Mouse (Mus musculus): ENCODE measurements at regions not wholly inside any gene's neighbourhood (a gene's known extent, or its start where the extent isn't known, plus 50 kb on each side); places are given as distances from the start of the nearest gene placed in this dataset.

DNA sequence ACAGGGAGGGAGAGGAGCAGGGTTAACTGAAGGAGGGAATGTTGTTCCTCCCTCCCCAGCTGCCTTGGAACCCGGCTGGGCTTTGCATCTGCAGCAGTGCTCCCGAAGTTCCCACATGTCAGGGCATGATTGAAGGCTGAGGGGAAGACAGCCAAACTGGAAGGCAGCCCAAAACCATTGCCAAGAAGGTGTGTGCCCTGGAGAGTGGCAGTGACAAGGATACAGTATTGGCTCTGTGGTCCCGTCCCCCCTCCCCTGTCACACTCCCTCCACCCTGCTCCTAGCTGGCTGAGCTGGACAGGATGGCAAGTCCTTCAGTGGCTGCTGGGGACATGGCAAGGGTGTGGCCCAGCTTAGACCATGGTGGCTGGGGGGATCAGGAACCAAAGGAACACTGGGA, 79.1 kb downstream of the Cyp26b1 start:
- DNase-seq (ENCODE audit: low spot score) = no peak

DNA sequence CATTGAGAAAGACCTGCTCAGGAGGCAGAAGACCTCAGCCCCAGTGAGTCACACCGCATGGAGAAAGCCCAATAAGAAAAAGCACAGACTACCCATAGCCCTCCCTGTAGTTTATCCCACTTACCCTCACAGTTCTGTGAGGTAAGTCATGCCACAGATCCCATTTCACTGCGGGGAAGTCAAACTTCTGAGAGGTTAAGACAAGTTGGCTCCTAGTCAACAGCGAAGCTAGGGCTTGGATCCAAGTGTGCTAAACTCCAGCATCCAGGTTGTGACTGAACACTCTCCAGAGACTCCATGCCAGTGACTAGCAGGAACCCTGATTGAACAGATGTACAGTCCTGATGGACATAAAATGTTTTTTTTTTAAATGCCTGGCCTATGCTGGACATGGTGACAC, 85.1 kb downstream of the Cyp26b1 start:
- DNase-seq (ENCODE audit: low spot score) = no peak

DNA sequence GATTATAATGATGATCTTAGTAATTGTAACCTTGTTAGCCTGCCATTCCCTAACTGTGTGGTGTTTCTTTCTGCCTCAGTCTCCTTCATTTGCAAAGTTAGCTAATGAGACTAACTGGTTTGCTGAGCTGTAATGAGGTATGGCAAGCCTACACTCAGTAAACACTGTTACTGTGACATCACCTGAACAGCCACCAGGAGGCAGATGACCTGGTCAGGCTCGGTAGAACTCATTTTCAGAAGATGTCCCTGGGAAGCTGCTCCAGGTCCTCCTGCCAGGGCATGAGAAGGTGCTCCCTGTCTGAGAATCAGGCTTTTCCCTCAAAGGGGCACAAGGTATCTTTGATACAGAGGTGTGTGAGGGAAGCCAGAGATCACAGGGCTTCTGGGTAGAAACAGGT, 87.0 kb downstream of the Cyp26b1 start:
- DNase-seq (ENCODE audit: low spot score) = no peak

DNA sequence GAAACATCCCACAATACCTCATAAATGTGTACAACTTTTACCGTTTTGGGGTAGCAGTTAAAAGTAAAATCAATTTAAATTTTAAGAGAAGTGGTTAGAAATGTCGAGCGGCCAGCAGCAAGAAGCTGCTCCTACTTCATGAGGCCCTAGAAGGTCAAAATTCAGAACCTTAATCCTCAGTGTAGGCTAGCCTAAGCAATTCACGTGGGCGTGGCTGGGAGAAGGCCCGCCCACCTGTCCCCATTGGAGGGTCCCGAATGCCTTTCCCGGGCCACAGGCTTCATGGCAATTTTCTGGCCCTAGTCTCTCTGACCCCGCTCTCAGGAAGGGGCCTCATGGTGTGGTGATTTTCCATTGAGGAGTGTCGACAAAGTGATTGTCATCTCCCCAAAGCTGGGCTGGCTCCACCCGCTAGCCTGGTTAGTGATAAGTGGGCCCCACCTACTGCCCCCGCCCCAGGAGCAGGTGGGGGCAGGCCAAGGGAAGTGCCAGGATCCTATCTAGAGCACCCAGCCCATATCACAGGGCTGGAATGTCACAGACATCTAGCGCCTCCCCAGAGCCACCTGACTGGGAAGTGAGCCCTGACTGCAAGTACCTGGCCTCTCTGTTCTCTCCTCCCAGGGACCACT, 93.3 kb downstream of the Cyp26b1 start:
- DNase-seq (ENCODE audit: low spot score) = no peak

DNA sequence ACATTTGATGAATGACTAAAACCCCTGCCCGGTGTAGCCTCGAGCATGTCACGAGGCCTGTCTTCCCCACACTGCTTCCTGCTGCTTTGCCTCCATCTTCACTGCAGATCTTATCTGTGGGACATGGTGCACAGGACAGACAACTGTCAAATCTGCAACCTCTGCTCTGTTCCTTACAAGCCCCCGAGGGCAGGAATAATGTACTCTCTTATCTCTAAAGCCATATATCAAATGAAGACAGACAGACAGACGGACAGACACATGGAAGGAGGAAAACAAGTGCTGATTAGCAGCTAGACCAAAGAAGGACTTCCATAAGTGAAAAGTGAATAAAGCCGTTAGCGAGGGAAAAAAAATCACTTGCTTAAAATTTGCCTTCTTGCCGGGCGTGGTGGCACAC, 95.6 kb downstream of the Cyp26b1 start:
- DNase-seq (ENCODE audit: low spot score) = no peak

DNA sequence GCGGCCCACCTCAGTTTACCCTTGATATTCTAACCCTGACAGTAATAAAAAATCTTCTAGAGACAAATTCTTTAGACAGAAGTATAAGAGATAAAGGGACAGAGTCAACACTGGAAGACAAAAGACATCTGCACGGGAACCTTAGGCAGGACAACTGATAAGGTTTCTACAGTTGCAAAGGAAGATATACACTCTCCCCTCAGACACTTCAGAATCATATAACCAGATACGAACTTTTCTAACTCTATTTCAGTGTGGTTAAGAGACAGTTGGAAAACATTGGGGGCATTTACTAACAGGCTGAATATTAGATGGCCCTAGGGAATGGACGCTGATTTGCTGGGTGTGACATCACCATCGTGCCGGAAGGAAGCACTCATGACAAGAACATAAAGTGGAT, 100.0 kb downstream of the Cyp26b1 start:
- no peak for DNase-seq (ENCODE audit: low spot score)

DNA sequence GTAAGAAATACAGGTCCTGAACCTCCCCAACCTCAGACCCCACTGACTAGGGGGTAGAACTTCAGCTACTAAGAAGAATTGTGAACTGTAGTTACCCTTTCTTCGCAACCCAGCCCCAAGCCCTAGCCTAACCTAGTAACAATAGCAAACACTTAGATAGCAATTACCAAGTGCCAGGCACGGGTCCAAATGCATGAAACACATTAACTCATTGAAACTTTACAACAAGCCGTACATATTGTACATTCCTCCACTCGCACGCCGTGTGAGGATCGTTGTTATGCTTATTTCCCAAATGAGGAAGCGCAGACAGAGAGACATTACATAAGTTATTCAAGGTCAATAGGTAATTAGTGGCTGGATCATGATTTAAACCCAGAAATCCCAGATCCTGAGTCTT, 100.5 kb downstream of the Cyp26b1 start:
- no peak for DNase-seq (ENCODE audit: low spot score)

DNA sequence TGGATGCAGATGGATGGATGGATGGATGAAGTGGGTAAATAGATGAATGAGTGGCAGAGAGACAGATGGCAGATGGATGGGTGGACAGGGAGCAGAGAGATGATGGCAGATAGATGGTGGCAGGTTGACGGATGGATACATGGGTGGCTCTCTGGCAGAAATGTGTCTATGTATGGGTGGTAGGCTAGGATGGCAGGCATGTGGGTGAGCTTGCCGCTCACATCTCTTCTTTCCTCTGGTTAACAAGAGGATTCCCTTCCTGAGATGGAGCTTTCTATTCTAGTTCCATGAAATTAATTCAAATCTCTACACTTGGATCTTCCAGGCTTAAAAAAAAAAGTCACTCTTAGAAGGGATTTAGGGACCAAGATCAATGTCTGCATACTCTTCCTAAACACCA, 101.1 kb downstream of the Cyp26b1 start:
- no peak for DNase-seq (ENCODE audit: low spot score)

DNA sequence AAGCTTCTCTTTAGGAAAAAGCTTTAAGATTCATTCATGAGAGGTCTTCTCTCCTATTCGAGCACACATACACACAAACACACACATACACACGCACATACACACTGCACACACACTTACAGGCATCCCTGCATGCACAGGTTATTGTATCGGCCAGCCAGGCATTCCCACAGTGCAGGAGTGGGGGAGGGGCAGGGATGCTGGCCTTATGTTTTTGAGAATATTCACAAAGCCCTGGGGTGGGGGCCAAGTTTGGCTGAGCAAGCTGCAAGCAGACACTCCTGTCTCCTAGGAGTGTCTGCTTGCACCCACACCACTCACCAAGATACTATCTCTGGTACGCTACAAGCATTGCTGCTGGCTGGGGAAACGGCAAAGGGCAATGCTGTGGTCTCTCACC, 102.6 kb downstream of the Cyp26b1 start:
- DNase-seq (ENCODE audit: low spot score) = no peak

DNA sequence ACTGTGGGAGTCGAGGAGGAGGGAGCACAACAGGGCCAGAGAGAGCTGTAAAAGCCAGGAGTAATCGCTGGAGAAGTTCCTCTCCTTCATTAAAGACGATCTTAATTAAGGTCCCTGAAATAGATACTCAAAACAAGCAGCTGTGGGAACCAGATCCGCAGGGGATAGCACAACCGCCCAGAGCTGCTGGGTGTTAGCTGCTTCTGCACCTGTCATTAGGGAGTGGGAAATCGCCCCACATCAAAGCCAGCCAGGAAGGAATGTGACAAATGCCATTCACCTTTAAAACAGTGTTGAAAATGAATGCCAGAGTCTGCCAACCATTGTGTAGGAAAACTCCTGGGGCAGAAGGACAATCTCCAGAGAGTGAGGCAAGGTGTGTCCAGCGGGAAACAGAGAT, 112.5 kb downstream of the Cyp26b1 start:
- no peak for DNase-seq (ENCODE audit: low spot score)

DNA sequence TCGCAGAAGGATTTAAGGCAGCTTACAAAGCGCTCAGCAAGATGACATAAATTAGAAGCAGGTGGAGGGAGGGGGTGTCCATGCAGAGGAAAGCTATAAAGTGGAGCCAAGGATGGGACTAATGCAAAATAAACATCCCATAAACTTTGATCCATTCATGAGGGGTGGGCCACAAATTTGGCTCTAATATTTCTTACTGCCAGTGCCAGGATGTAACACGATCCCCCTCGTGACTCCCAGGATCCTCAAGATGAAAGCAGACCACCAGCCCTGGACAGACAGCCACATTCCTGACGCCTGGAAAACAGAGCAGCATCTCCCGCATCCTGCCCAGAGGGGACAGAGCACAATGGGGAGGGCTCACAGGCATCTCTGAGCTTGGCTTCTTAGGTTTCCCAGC, 116.6 kb downstream of the Cyp26b1 start:
- no peak for DNase-seq (ENCODE audit: low spot score)

DNA sequence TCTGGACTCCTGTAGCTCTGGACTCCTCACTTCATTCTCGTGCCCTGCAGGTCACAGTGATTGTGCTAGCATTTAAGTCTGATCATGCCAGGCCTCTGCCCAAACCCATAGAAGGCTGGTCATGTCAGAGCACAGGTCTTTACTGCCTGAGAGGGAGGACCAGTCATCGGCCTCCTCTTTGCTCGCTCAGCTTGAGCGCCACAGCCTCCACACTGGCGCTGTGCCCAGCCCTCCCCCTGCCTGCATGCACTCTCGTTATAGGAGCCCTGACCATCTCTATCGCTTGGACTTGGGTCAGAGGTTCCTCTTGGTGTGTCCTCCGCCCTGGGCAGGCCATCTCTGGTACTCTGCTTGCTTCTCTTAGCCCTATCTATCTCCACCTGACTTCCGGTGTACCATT, 117.2 kb downstream of the Cyp26b1 start:
- peak; percentile 21 for DNase-seq (ENCODE audit: low spot score)

DNA sequence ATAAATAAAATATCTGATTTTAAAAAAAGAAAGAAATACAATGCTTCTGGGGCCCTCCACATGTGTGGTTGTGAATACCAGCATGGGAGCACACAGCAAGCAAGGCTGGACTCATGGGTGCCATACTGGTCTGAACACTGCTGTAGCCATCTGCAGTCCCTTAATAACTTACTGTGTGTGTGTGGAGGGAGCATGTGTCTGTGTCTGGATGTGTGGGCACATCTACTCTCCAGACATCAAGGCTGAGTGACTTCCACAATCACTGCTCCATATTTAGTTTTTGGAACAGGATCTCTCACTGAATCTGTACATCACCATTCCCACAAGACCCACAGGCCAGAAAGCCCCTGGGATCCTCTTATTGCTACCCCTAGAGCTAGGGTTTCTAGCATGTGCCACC, 118.9 kb downstream of the Cyp26b1 start:
- no peak for DNase-seq (ENCODE audit: low spot score)

DNA sequence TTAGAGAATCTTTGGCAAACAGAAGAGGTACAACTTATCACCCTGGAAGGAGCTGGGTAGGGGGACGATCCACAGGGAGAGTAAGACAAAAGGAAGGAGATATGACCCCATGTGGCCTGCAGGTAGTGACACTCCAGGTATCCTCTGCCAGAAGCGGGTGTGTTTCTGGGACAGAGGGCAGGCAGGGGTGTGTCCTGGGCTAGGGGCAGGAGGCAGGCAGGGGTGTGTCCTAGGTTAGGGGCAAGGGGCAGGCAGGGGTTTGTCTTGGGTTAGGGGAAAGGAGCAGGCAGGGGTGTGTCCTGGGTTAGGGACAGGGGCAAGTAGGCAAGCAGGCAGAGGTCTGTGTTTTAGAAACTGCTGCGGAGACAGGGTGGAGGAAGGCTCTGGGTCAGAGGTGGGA, 120.5 kb downstream of the Cyp26b1 start:
- no peak for DNase-seq (ENCODE audit: low spot score)

DNA sequence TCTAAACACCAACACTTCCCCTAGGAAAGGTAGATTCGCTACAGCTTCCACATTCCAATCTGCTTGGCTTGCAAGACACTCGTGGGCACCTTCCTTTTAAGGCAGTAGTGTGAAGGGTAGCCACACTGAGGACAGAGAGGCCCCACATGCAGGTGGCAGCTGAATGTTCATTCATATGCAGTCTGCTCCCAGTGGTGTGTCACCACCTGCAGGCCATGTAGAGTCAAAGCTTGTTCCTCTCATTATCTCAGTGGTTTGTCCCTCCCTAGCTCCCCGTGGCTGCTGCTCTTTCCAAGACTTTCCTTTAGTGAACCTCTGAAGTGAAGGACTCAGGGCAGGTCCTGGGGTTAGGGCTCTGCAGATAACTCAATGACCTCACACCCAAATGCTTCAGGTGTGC, 121.4 kb downstream of the Cyp26b1 start:
- DNase-seq (ENCODE audit: low spot score) = no peak

DNA sequence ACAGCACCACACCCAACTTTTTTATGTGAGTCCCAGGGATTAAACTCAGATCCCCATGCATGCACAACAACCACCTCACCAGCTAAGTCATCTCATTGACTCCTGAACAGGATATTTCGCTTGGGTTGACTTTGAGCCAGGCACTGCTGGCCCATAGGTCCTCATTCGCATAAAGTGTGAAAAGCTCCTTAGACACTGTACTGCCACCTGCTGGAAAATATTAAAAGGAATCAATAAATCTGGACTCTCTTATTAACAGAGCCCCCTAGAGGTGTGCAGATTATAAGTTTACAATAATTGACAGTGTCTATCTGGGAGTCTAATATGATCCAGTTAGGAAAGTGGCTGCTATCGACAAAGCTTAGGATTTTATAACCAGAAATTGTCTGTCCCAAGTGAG, 126.4 kb downstream of the Cyp26b1 start:
- no peak for DNase-seq (ENCODE audit: low spot score)

DNA sequence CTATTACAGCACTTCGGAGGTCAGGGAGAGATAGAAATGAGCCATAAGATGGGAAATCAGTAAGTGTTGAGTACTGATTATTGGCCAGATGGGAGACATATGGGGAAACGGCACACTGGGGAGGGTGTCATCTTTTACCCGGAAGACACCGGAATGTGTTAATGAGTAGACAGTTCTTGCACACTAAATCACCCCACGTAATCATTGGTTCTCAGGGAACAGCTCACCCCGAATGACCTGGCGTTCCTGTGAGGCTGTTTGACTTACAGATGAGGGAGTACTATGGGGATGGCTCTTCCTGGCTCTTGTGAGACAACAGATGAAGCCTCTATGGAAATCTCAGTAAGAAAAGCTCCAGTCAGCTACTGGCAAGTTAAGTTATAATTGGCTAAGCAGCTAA, 127.5 kb downstream of the Cyp26b1 start:
- DNase-seq (ENCODE audit: low spot score) = no peak

DNA sequence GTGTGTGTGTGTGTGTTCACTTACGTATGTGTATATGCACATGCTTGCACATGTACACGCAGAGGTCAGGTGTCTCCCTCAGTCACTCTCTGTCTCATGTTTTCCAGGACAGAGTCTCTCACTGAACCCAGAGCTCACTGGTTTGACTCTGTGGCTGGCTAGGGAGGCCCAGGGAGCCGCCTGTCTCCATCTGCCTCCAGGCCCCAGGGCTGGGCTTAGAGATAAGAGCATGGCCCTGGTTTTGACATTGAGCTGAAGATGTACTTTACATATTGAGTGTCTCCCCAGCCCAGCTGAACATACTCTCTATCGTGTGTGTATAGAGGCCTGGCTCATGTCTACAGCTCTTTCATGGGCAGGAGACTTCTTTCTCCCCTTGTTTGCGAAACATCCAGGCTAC, 128.1 kb downstream of the Cyp26b1 start:
- no peak for DNase-seq (ENCODE audit: low spot score)

DNA sequence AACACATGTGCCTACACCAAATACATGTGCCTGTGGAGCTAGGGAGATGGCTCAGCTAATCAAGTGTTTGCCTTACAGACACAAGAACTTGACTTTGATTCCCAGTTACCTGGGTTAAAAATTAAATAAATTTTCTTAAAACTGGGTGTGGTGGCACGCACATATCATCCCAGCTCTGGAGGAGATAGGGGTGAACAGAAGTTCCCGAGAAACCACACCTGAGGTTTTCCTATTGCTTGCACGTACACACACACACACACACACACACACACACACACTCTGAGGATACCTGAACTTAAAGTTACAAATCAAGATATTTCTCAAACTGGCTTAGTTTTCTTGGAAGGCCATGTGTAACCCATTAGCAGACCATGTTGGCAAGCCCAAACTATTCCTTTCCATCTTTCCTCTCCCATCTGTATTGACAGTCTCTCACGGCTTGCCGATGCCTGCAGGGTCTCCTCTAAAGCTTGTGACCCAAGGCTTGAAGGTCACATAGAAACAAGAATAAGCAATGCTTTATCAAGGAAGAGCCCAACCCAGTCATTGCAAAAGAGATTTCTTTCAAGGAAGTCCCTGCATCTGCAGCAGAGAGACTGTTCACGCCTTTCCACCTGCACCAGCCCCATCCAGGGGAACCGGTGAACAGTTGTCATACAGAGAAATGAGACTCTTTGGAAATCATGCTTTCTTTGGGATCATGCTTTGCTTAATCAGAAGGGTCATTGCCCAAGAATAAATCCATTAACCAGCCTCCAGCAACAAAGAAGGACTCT, 129.9 kb downstream of the Cyp26b1 start:
- DNase-seq (ENCODE audit: low spot score) = no peak

DNA sequence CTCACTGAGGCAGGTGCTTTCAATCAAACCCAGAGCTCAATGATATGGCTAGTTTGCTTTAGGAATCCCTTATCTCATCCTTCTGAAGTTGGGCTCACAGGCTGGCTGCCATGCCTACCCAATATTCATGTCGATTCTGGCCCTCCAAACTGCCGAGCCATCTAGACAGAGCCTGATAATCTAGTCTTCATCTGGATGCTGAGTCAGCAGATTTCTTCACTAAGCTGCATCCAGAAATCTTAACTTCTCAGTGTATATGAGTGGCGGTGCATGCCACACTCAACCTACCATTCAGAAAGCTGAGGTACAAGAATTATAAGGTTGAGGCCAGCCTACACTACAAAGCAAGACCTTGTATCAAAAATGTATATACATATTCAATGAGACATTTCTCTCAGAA, 136.9 kb downstream of the Cyp26b1 start:
- no peak for DNase-seq (ENCODE audit: low spot score)

DNA sequence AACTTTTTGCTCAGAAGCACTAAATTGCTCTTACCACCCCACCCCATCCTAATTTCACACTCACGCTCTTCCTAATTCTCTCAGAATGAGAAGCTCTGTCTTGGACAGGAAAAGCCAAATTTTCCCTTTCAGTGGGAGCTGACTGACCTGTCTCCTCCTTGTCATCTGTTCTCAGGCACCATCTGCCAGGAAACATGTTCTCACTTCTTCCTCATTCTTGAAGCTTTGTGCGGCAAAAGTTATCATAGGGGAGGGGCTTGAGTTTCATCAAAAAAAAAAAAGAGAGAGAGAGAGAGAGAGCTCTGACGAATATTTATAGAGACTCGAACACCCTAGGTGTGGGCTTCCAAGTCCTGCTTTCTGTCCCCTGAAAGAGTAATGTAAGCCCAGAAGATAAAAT, 148.6 kb downstream of the Cyp26b1 start:
- DNase-seq (ENCODE audit: low spot score) = no peak

DNA sequence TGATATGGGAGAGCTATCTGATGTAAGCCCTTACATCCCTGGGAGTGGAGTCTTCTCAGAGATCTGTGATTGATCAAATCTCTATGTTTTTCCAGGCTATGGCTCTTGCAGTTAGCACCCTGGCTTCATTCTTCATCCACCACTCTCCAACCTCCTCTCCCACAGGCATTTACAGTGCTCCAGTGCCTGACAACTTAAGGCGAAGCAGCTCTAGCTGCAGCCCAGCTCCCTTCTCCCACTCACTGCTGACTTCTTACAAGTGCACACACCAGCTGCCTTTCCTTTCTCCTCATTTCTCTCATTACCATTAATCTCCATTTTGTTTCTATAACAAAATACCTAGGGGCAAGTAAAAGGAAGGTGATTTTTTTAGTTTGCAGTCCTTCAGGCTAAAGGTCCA, 151.0 kb downstream of the Cyp26b1 start:
- DNase-seq (ENCODE audit: low spot score) = no peak

DNA sequence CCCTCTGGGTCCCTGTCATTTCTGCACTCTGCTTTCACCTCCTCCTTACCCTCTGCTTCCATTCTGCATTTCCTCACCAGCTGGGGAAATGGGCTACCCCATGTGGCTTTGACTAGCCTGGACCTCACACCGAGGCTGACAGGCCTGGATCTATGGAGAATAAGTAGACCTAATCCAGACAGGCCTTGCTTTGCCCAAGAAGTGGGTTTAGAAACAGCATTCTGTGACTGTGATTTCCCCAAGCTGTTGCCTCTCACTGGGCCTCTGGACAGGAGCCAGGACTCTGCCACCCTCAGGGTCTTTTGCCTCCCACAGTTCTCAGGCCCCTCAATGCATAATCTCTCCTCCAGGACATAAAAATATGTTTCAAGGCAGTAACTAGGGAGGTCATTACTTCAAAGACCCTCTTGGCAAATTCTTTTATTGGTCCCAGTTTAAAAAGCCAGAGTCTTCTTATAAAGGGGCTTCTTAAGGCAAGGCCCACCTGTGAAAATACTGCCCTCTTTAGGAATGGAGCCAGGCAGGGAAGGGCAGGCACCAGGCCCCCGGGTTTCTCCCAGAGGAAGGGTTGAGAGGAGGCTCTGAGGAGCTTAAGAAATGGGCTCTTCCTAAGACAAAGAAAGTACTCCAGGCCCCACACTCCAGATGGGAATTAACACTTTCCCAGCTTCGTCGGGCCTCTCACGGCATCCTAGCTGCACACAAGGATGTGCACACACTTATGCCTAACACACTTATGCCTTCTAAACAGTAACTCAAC, 151.8 kb downstream of the Cyp26b1 start:
- no peak for DNase-seq (ENCODE audit: low spot score)
